Mouse (Mus musculus): ENCODE data around the gene Trpm7. TPM values are rescaled to one million over a fixed set of nuclear protein-coding genes. Genes with fewer than 3 reads are reported as not detected.
A peak's percentile ranks its signal among the peaks of the same experiment; 100 is the strongest.

Trpm7 gene
- polyA plus RNA-seq, 1 experiment = 11.6 TPM

- Histone ChIP-seq H3K27me3 (ENCODE audit: control insufficient read depth, insufficient read depth, low read length) (no peaks in the 10 kb centered on the region), H3K4me3 (ENCODE audit: control insufficient read depth, insufficient read depth, low read length) (no peak overlapping the region), H3K4me1 (replicated peaks; ENCODE audit: control insufficient read depth, insufficient read depth, low read length) (no peaks in the 10 kb centered on the region), H3K27ac (ENCODE audit: control insufficient read depth, insufficient read depth, low read length) (no peak overlapping the region), H3K36me3 (ENCODE audit: control insufficient read depth, insufficient read depth, low read length) (no peaks in the 10 kb centered on the region)
- TF ChIP-seq POLR2A (IDR thresholded peaks at IDR 0.05; ENCODE audit: control insufficient read depth, extremely low read depth, insufficient read depth, low read length, poor library complexity) (no peak), CTCF (IDR thresholded peaks at IDR 0.05; ENCODE audit: borderline replicate concordance, control insufficient read depth, extremely low read depth, insufficient read depth, low read length, poor library complexity) (no peak)
- DNase-seq = no peak
- WGBS = 92% methylated on average over 4 of the region's 4 CpGs
Observed at GRCm38 (mm10) chr2:126768194-126768593, 107.8 kb downstream of the Trpm7 start.

- Histone ChIP-seq H3K36me3 (ENCODE audit: control insufficient read depth, insufficient read depth, low read length) (no peaks in the 10 kb centered on the region), H3K4me1 (replicated peaks; ENCODE audit: control insufficient read depth, insufficient read depth, low read length) (no peaks in the 10 kb centered on the region), H3K4me3 (ENCODE audit: control insufficient read depth, insufficient read depth, low read length) (no peak overlapping the region), H3K27me3 (ENCODE audit: control insufficient read depth, insufficient read depth, low read length) (no peaks in the 10 kb centered on the region), H3K27ac (ENCODE audit: control insufficient read depth, insufficient read depth, low read length) (no peak overlapping the region)
- DNase-seq = peak; percentile 6
- WGBS = 98% methylated on average over 3 of the region's 3 CpGs
- TF ChIP-seq POLR2A (IDR thresholded peaks at IDR 0.05; ENCODE audit: control insufficient read depth, extremely low read depth, insufficient read depth, low read length, poor library complexity) (no peak), CTCF (IDR thresholded peaks at IDR 0.05; ENCODE audit: borderline replicate concordance, control insufficient read depth, extremely low read depth, insufficient read depth, low read length, poor library complexity) (no peak)
Observed at GRCm38 (mm10) chr2:126767599-126767998, 108.4 kb downstream of the Trpm7 start.

GRCm38 (mm10) chr2:126765867-126766582 lies 110.0 kb downstream of the Trpm7 start:
- Histone ChIP-seq H3K4me1 (replicated peaks; ENCODE audit: control insufficient read depth, insufficient read depth, low read length) (no peaks in the 10 kb centered on the region), H3K27me3 (ENCODE audit: control insufficient read depth, insufficient read depth, low read length) (no peaks in the 10 kb centered on the region), H3K4me3 (ENCODE audit: control insufficient read depth, insufficient read depth, low read length) (no peak overlapping the region), H3K36me3 (ENCODE audit: control insufficient read depth, insufficient read depth, low read length) (peaks cover 3% of the 10 kb centered on the region; the same call in 1 of the 2 replicates), H3K27ac (ENCODE audit: control insufficient read depth, insufficient read depth, low read length) (no peak overlapping the region)
- WGBS = 63% methylated on average over 11 of the region's 11 CpGs
- TF ChIP-seq POLR2A (IDR thresholded peaks at IDR 0.05; ENCODE audit: control insufficient read depth, extremely low read depth, insufficient read depth, low read length, poor library complexity) (no peak), CTCF (IDR thresholded peaks at IDR 0.05; ENCODE audit: borderline replicate concordance, control insufficient read depth, extremely low read depth, insufficient read depth, low read length, poor library complexity) (no peak)
- no peak for DNase-seq

GRCm38 (mm10) chr2:126759351-126759750 lies 116.7 kb downstream of the Trpm7 start:
- DNase-seq = no peak
- TF ChIP-seq POLR2A (IDR thresholded peaks at IDR 0.05; ENCODE audit: control insufficient read depth, extremely low read depth, insufficient read depth, low read length, poor library complexity) = no peak
- TF ChIP-seq CTCF (IDR thresholded peaks at IDR 0.05; ENCODE audit: borderline replicate concordance, control insufficient read depth, extremely low read depth, insufficient read depth, low read length, poor library complexity) = no peak
- Histone ChIP-seq H3K27ac (ENCODE audit: control insufficient read depth, insufficient read depth, low read length) (no peak overlapping the region), H3K4me1 (replicated peaks; ENCODE audit: control insufficient read depth, insufficient read depth, low read length) (no peaks in the 10 kb centered on the region), H3K4me3 (ENCODE audit: control insufficient read depth, insufficient read depth, low read length) (no peak overlapping the region), H3K36me3 (ENCODE audit: control insufficient read depth, insufficient read depth, low read length) (peaks cover 51% of the 10 kb centered on the region), H3K27me3 (ENCODE audit: control insufficient read depth, insufficient read depth, low read length) (no peaks in the 10 kb centered on the region)
- 94% methylated on average over 7 of the region's 7 CpGs for WGBS

GRCm38 (mm10) chr2:126755664-126756063 lies 120.4 kb downstream of the Trpm7 start:
- TF ChIP-seq POLR2A (IDR thresholded peaks at IDR 0.05; ENCODE audit: control insufficient read depth, extremely low read depth, insufficient read depth, low read length, poor library complexity) (no peak), CTCF (IDR thresholded peaks at IDR 0.05; ENCODE audit: borderline replicate concordance, control insufficient read depth, extremely low read depth, insufficient read depth, low read length, poor library complexity) (no peak)
- H3K4me3 ChIP-seq (ENCODE audit: control insufficient read depth, insufficient read depth, low read length) = no peak overlapping the region
- no peak for DNase-seq
- no peaks in the 10 kb centered on the region for H3K27me3 ChIP-seq (ENCODE audit: control insufficient read depth, insufficient read depth, low read length)
- WGBS = 98% methylated on average over 6 of the region's 6 CpGs
- no peaks in the 10 kb centered on the region for H3K4me1 ChIP-seq (replicated peaks; ENCODE audit: control insufficient read depth, insufficient read depth, low read length)
- H3K36me3 ChIP-seq (ENCODE audit: control insufficient read depth, insufficient read depth, low read length) = peaks cover 69% of the 10 kb centered on the region
- no peak overlapping the region for H3K27ac ChIP-seq (ENCODE audit: control insufficient read depth, insufficient read depth, low read length)

- Histone ChIP-seq H3K36me3 (ENCODE audit: control insufficient read depth, insufficient read depth, low read length) (peaks cover 55% of the 10 kb centered on the region), H3K4me1 (replicated peaks; ENCODE audit: control insufficient read depth, insufficient read depth, low read length) (no peaks in the 10 kb centered on the region), H3K4me3 (ENCODE audit: control insufficient read depth, insufficient read depth, low read length) (no peak overlapping the region), H3K27ac (ENCODE audit: control insufficient read depth, insufficient read depth, low read length) (no peak overlapping the region), H3K27me3 (ENCODE audit: control insufficient read depth, insufficient read depth, low read length) (no peaks in the 10 kb centered on the region)
- 97% methylated on average over 5 of the region's 5 CpGs for WGBS
- no peak for TF ChIP-seq POLR2A (IDR thresholded peaks at IDR 0.05; ENCODE audit: control insufficient read depth, extremely low read depth, insufficient read depth, low read length, poor library complexity)
- no peak for DNase-seq
Observed at GRCm38 (mm10) chr2:126743389-126743788, 132.6 kb downstream of the Trpm7 start.

Other genes starting within 250 kb of the Trpm7 start
- 26.2 and 32.1 TPM in 2 replicates for gene Gabpb1, start 199.9 kb downstream of the Trpm7 start, polyA plus RNA-seq (2012; rRNA removed)
- 15.0 and 16.2 TPM in 2 replicates for gene Usp8, start 168.9 kb downstream of the Trpm7 start, polyA plus RNA-seq (2012; rRNA removed)
- gene Usp50, start 92.8 kb downstream of the Trpm7 start, polyA plus RNA-seq (2012; rRNA removed) = 0.32 and 0.51 TPM in 2 replicates
- gene Sppl2a, start 57.0 kb upstream of the Trpm7 start, polyA plus RNA-seq (2012; rRNA removed) = 23.4 and 24.3 TPM in 2 replicates
- gene Ap4e1, start 132.5 kb upstream of the Trpm7 start, polyA plus RNA-seq (2012; rRNA removed) = 5.9 and 6.8 TPM in 2 replicates
- 9.1 and 12.1 TPM in 2 replicates for gene Blvra, start 194.4 kb upstream of the Trpm7 start, polyA plus RNA-seq (2012; rRNA removed)

Measured in thymus, adult 2 months (tissue).